Mouse (Mus musculus) forebrain, embryonic 16.5 days (tissue): ENCODE data around the gene March1. TPM values are rescaled to one million over a fixed set of nuclear protein-coding genes. Genes with fewer than 3 reads are reported as not detected.
A peak's percentile ranks its signal among the peaks of the same experiment; 100 is the strongest.

Experiments
- ATAC-seq: fragments of 200-750 bp; cut with Nextera tagmentation; 2 replicates; pipeline ENCODE4 v1.8.0; 2017; ENCODE audit warnings: mild to moderate bottlenecking, moderate library complexity
- H3K27ac ChIP-seq: fragments of 300-500 bp; sonication (generic); 2 replicates; pipeline ENCODE4 v1.5.1; 2014; ENCODE audit warnings: low read length, control low read depth
- H3K27me3 ChIP-seq: fragments of 300-500 bp; sonication (generic); replicated peaks from 2 replicates; pipeline ENCODE4 v1.6.1; 2014; ENCODE audit warnings: low read length; ENCODE audit not compliant: control insufficient read depth, insufficient read depth
- H3K36me3 ChIP-seq: fragments of 300-500 bp; sonication (generic); 2 replicates; pipeline ENCODE4 v1.6.1; 2014; ENCODE audit not compliant: control insufficient read depth, insufficient read depth
- H3K4me1 ChIP-seq: fragments of 300-500 bp; sonication (generic); replicated peaks from 2 replicates; pipeline ENCODE4 v1.6.1; 2014; ENCODE audit warnings: low read length; ENCODE audit not compliant: control insufficient read depth, insufficient read depth
- H3K4me2 ChIP-seq: fragments of 300-500 bp; sonication (generic); 2 replicates; pipeline ENCODE4 v1.6.1; 2014; ENCODE audit warnings: mild to moderate bottlenecking, low read length, control low read depth
- H3K4me3 ChIP-seq: fragments of 300-500 bp; sonication (generic); replicated peaks from 2 replicates; pipeline ENCODE4 v1.5.1; 2014; ENCODE audit warnings: mild to moderate bottlenecking, low read length, control low read depth
- H3K9ac ChIP-seq: fragments of 300-500 bp; sonication (generic); replicated peaks from 2 replicates; pipeline ENCODE4 v1.6.1; 2014; ENCODE audit warnings: low read depth, low read length, control low read depth
- H3K9me3 ChIP-seq: fragments of 300-500 bp; sonication (generic); 2 replicates; pipeline ENCODE4 v1.6.1; 2016; ENCODE audit warnings: low read length; ENCODE audit not compliant: control insufficient read depth
- WGBS: fragments of 180-500 bp; shearing (Covaris S2); extraction: QIAGEN DNeasy Blood & Tissue Kit; methylation state at CpG from one replicate; pipeline ENCODE4 v1.1.7; 2014; 5-methylcytosine and 5-hydroxymethylcytosine counted together
- polyA plus RNA-seq: library from polyadenylated mRNA; unstranded; fragments of >200 nt; fragmentation: Nextera tagmentation; extraction: Ambion mirVana; gene quantifications from 2 replicates; pipeline ENCODE4 v1.2.1, GENCODE M21; 2015

The March1 gene
- polyA plus RNA-seq, 1 experiment from 2014 or later, result 38.1 TPM

GRCm38 (mm10) chr8:66438468-66438867 lies 820.8 kb downstream of the March1 start:
- Histone ChIP-seq H3K4me1 (no peaks in the 10 kb centered on the region), H3K9ac (no peak overlapping the region), H3K36me3 (no peaks in the 10 kb centered on the region), H3K4me2 (no peak overlapping the region), H3K4me3 (no peak overlapping the region), H3K27me3 (no peaks in the 10 kb centered on the region), H3K9me3 (no peaks in the 10 kb centered on the region), H3K27ac (no peak overlapping the region)
- 81% methylated on average over 4 of the region's 4 CpGs for WGBS
- ATAC-seq, result no peak

GRCm38 (mm10) chr8:66441123-66441522 lies 823.4 kb downstream of the March1 start:
- 3% methylated on average over 1 of the region's 1 CpGs for WGBS
- H3K9ac ChIP-seq, result no peak overlapping the region
- H3K4me1 ChIP-seq, result no peaks in the 10 kb centered on the region
- no peak overlapping the region for H3K4me3 ChIP-seq
- H3K4me2 ChIP-seq, result no peak overlapping the region
- peak; percentile 87 for ATAC-seq
- H3K36me3 ChIP-seq, result no peaks in the 10 kb centered on the region
- no peak overlapping the region for H3K27ac ChIP-seq
- no peaks in the 10 kb centered on the region for H3K27me3 ChIP-seq
- no peaks in the 10 kb centered on the region for H3K9me3 ChIP-seq

- H3K4me3 ChIP-seq, result no peak overlapping the region
- no peaks in the 10 kb centered on the region for H3K27me3 ChIP-seq
- H3K4me2 ChIP-seq, result no peak overlapping the region
- H3K9ac ChIP-seq, result no peak overlapping the region
- WGBS, result 9% methylated on average over 1 of the region's 1 CpGs
- H3K4me1 ChIP-seq, result no peaks in the 10 kb centered on the region
- H3K27ac ChIP-seq, result no peak overlapping the region
- no peaks in the 10 kb centered on the region for H3K9me3 ChIP-seq
- no peaks in the 10 kb centered on the region for H3K36me3 ChIP-seq
- ATAC-seq, result peak; percentile 54; the same call in 1 of the 2 replicates
Measured at GRCm38 (mm10) chr8:66442778-66443177, 825.1 kb downstream of the March1 start.

GRCm38 (mm10) chr8:66444141-66444540 lies 826.4 kb downstream of the March1 start:
- H3K36me3 ChIP-seq, result no peaks in the 10 kb centered on the region
- no peaks in the 10 kb centered on the region for H3K9me3 ChIP-seq
- 76% methylated on average over 5 of the region's 5 CpGs for WGBS
- no peak for ATAC-seq
- H3K9ac ChIP-seq, result no peak overlapping the region
- no peaks in the 10 kb centered on the region for H3K27me3 ChIP-seq
- no peak overlapping the region for H3K4me2 ChIP-seq
- no peaks in the 10 kb centered on the region for H3K4me1 ChIP-seq
- H3K27ac ChIP-seq, result no peak overlapping the region
- H3K4me3 ChIP-seq, result no peak overlapping the region

GRCm38 (mm10) chr8:66445351-66445750 lies 827.7 kb downstream of the March1 start:
- Histone ChIP-seq H3K9me3 (no peaks in the 10 kb centered on the region), H3K36me3 (no peaks in the 10 kb centered on the region), H3K9ac (no peak overlapping the region), H3K4me1 (no peaks in the 10 kb centered on the region), H3K4me3 (no peak overlapping the region), H3K27me3 (no peaks in the 10 kb centered on the region), H3K4me2 (no peak overlapping the region), H3K27ac (no peak overlapping the region)
- ATAC-seq, result no peak
- WGBS, result 71% methylated on average over 3 of the region's 3 CpGs

GRCm38 (mm10) chr8:66450691-66451090 lies 833.0 kb downstream of the March1 start:
- Histone ChIP-seq H3K27me3 (no peaks in the 10 kb centered on the region), H3K27ac (no peak overlapping the region), H3K9ac (no peak overlapping the region), H3K4me3 (no peak overlapping the region), H3K4me1 (no peaks in the 10 kb centered on the region), H3K4me2 (no peak overlapping the region), H3K9me3 (no peaks in the 10 kb centered on the region), H3K36me3 (no peaks in the 10 kb centered on the region)
- 20% methylated on average over 5 of the region's 5 CpGs for WGBS
- ATAC-seq, result 0 out of 2 replicates have a peak, but pooled peaks have one; percentile 40

GRCm38 (mm10) chr8:66457057-66457456 lies 839.4 kb downstream of the March1 start:
- no peaks in the 10 kb centered on the region for H3K36me3 ChIP-seq
- no peak overlapping the region for H3K4me2 ChIP-seq
- H3K4me1 ChIP-seq, result no peaks in the 10 kb centered on the region
- H3K4me3 ChIP-seq, result no peak overlapping the region
- no peak overlapping the region for H3K27ac ChIP-seq
- H3K27me3 ChIP-seq, result no peaks in the 10 kb centered on the region
- H3K9ac ChIP-seq, result no peak overlapping the region
- H3K9me3 ChIP-seq, result no peaks in the 10 kb centered on the region
- no peak for ATAC-seq

- H3K4me1 ChIP-seq, result no peaks in the 10 kb centered on the region
- no peak overlapping the region for H3K9ac ChIP-seq
- no peak overlapping the region for H3K4me3 ChIP-seq
- H3K4me2 ChIP-seq, result no peak overlapping the region
- no peaks in the 10 kb centered on the region for H3K36me3 ChIP-seq
- no peak overlapping the region for H3K27ac ChIP-seq
- H3K9me3 ChIP-seq, result no peaks in the 10 kb centered on the region
- WGBS, result 87% methylated on average over 3 of the region's 3 CpGs
- no peak for ATAC-seq
- H3K27me3 ChIP-seq, result no peaks in the 10 kb centered on the region
Measured at GRCm38 (mm10) chr8:66469821-66470220, 852.1 kb downstream of the March1 start.

- Histone ChIP-seq H3K4me1 (no peaks in the 10 kb centered on the region), H3K27ac (no peak overlapping the region), H3K4me3 (no peak overlapping the region), H3K27me3 (no peaks in the 10 kb centered on the region), H3K9ac (no peak overlapping the region), H3K4me2 (no peak overlapping the region), H3K36me3 (peaks cover 23% of the 10 kb centered on the region), H3K9me3 (no peaks in the 10 kb centered on the region)
- 93% methylated on average over 3 of the region's 3 CpGs for WGBS
- no peak for ATAC-seq
Measured at GRCm38 (mm10) chr8:66476880-66477279, 859.2 kb downstream of the March1 start.

GRCm38 (mm10) chr8:66486084-66486763 lies 868.5 kb downstream of the March1 start, which contains the start of gene Tma16:
Tma16 (minus strand) TSS chr8:66486530.
- no peaks in the 10 kb centered on the region for H3K9me3 ChIP-seq
- peak within 1 kb of the TSS; percentile 75 for H3K4me2 ChIP-seq
- peaks cover 7% of the 10 kb centered on the region for H3K4me1 ChIP-seq
- no peaks in the 10 kb centered on the region for H3K27me3 ChIP-seq
- H3K9ac ChIP-seq, result peak within 1 kb of the TSS; percentile 89
- H3K4me3 ChIP-seq, result peak within 1 kb of the TSS; percentile 96
- H3K36me3 ChIP-seq, result peaks cover 5% of the 10 kb centered on the region; the same call in 1 of the 2 replicates
- ATAC-seq, result peak; percentile 98
- WGBS, result under 1% methylated on average over 45 of the region's 45 CpGs
- peak within 1 kb of the TSS; percentile 78 for H3K27ac ChIP-seq
